Mouse (Mus musculus) midbrain, embryonic 12.5 days (tissue): ENCODE results near the gene Lrfn4. TPM values are rescaled to one million over a fixed set of nuclear protein-coding genes. Genes with fewer than 3 reads are reported as not detected.

Experiments used
- ATAC-seq: fragments of 200-750 bp; cut with Nextera tagmentation; 2 replicates; pipeline ENCODE4 v1.8.0; 2017; ENCODE audit warnings: low read depth, moderate TSS enrichment, moderate library complexity; ENCODE audit not compliant: low FRiP score
- H3K27ac ChIP-seq: fragments of 300-500 bp; sonication (generic); replicated peaks from 2 replicates; pipeline ENCODE4 v1.5.1; 2016; ENCODE audit warnings: mild to moderate bottlenecking
- H3K27me3 ChIP-seq: fragments of 300-500 bp; sonication (generic); 2 replicates; pipeline ENCODE4 v1.6.1; 2016; ENCODE audit warnings: mild to moderate bottlenecking
- H3K36me3 ChIP-seq: fragments of 300-500 bp; sonication (generic); 2 replicates; pipeline ENCODE4 v1.6.1; 2016
- H3K4me1 ChIP-seq: fragments of 300-500 bp; sonication (generic); 2 replicates; pipeline ENCODE4 v1.6.1; 2016
- H3K4me2 ChIP-seq: fragments of 300-500 bp; sonication (generic); replicated peaks from 2 replicates; pipeline ENCODE4 v1.6.1; 2016; ENCODE audit warnings: mild to moderate bottlenecking, moderate library complexity
- H3K4me3 ChIP-seq: fragments of 300-500 bp; sonication (generic); 2 replicates; pipeline ENCODE4 v1.5.1; 2016; ENCODE audit warnings: mild to moderate bottlenecking
- H3K9ac ChIP-seq: fragments of 300-500 bp; sonication (generic); replicated peaks from 2 replicates; pipeline ENCODE4 v1.6.1; 2016; ENCODE audit warnings: mild to moderate bottlenecking, moderate library complexity
- H3K9me3 ChIP-seq: fragments of 300-500 bp; sonication (generic); 2 replicates; pipeline ENCODE4 v1.6.1; 2016; ENCODE audit warnings: mild to moderate bottlenecking
- WGBS: fragments of 180-500 bp; shearing (Covaris S2); methylation state at CpG from one replicate; pipeline ENCODE4 v1.1.7; 2016; 5-methylcytosine and 5-hydroxymethylcytosine counted together
- polyA plus RNA-seq: library from polyadenylated mRNA; unstranded; fragments of >200 nt; fragmentation: Nextera tagmentation; extraction: Ambion mirVana; gene quantifications from 2 replicates; pipeline ENCODE4 v1.2.1, GENCODE M21; 2016

Lrfn4 gene
- polyA plus RNA-seq, 1 experiment from 2014 or later: 13.6 TPM

GRCm38 (mm10) chr19:4622780-4623179 lies 7.3 kb upstream of the Lrfn4 start:
- H3K36me3 ChIP-seq: peaks cover 26% of the 10 kb centered on the region
- WGBS: 74% methylated on average over 5 of the region's 5 CpGs
- H3K27me3 ChIP-seq: peaks cover 3% of the 10 kb centered on the region
- peaks cover 30% of the 10 kb centered on the region for H3K4me1 ChIP-seq
- H3K4me3 ChIP-seq: no peak overlapping the region
- H3K9ac ChIP-seq: no peak overlapping the region
- H3K27ac ChIP-seq: no peak overlapping the region
- no peak for ATAC-seq
- no peak overlapping the region for H3K4me2 ChIP-seq
- no peaks in the 10 kb centered on the region for H3K9me3 ChIP-seq

GRCm38 (mm10) chr19:4620721-4621120 lies 5.3 kb upstream of the Lrfn4 start:
- ATAC-seq: no peak
- H3K4me1 ChIP-seq: peaks cover 25% of the 10 kb centered on the region
- H3K4me3 ChIP-seq: no peak overlapping the region
- H3K27me3 ChIP-seq: peaks cover 14% of the 10 kb centered on the region
- no peak overlapping the region for H3K9ac ChIP-seq
- 90% methylated on average over 7 of the region's 7 CpGs for WGBS
- no peak overlapping the region for H3K4me2 ChIP-seq
- no peaks in the 10 kb centered on the region for H3K9me3 ChIP-seq
- peaks cover 26% of the 10 kb centered on the region for H3K36me3 ChIP-seq
- no peak overlapping the region for H3K27ac ChIP-seq

- no peak overlapping the region for H3K4me3 ChIP-seq
These were observed 4.0 kb upstream of the Lrfn4 start for GRCm38 (mm10) chr19:4619461-4619860.

GRCm38 (mm10) chr19:4618183-4618582 lies 2.7 kb upstream of the Lrfn4 start:
- Histone ChIP-seq H3K36me3 (peaks cover 24% of the 10 kb centered on the region), H3K9me3 (no peaks in the 10 kb centered on the region), H3K4me3 (no peak overlapping the region), H3K4me2 (no peak overlapping the region), H3K4me1 (peaks cover 27% of the 10 kb centered on the region), H3K27me3 (peaks cover 14% of the 10 kb centered on the region), H3K9ac (0 out of 2 replicates have a peak overlapping the region, but pooled peaks have one; percentile 4), H3K27ac (no peak overlapping the region)
- ATAC-seq: no peak
- 36% methylated on average over 18 of the region's 18 CpGs for WGBS

More at GRCm38 (mm10) chr19:4619461-4619860, 4.0 kb upstream of the Lrfn4 start:
- peaks cover 26% of the 10 kb centered on the region for H3K36me3 ChIP-seq
- H3K27me3 ChIP-seq: peaks cover 14% of the 10 kb centered on the region
- no peak for ATAC-seq
- H3K27ac ChIP-seq: no peak overlapping the region
- peaks cover 20% of the 10 kb centered on the region for H3K4me1 ChIP-seq
- H3K4me2 ChIP-seq: no peak overlapping the region
- no peak overlapping the region for H3K9ac ChIP-seq
- WGBS: 87% methylated on average over 10 of the region's 10 CpGs
- no peaks in the 10 kb centered on the region for H3K9me3 ChIP-seq

- no peaks in the 10 kb centered on the region for H3K9me3 ChIP-seq
- peaks cover 24% of the 10 kb centered on the region for H3K36me3 ChIP-seq
- ATAC-seq: no peak
- no peak overlapping the region for H3K4me2 ChIP-seq
- no peak overlapping the region for H3K4me3 ChIP-seq
- no peak overlapping the region for H3K27ac ChIP-seq
- WGBS: 55% methylated on average over 4 of the region's 4 CpGs
- H3K4me1 ChIP-seq: peaks cover 37% of the 10 kb centered on the region
- peaks cover 14% of the 10 kb centered on the region for H3K27me3 ChIP-seq
- H3K9ac ChIP-seq: no peak overlapping the region
These were observed 1.1 kb upstream of the Lrfn4 start for GRCm38 (mm10) chr19:4616546-4616945.

- peak overlapping the region; percentile 94 for H3K4me3 ChIP-seq
- H3K4me1 ChIP-seq: peaks cover 37% of the 10 kb centered on the region
These were observed 939 bp downstream of the Lrfn4 start for GRCm38 (mm10) chr19:4614305-4615150.

GRCm38 (mm10) chr19:4613464-4614304 lies 1.8 kb downstream of the Lrfn4 start:
- 91% methylated on average over 33 of the region's 33 CpGs for WGBS

More at GRCm38 (mm10) chr19:4614305-4615150, 939 bp downstream of the Lrfn4 start:
- no peak for ATAC-seq
- Histone ChIP-seq H3K9ac (peak overlapping the region; percentile 98), H3K36me3 (peaks cover 28% of the 10 kb centered on the region), H3K4me2 (peak overlapping the region; percentile 74), H3K9me3 (no peaks in the 10 kb centered on the region), H3K27ac (peak overlapping the region; percentile 90), H3K27me3 (peaks cover 14% of the 10 kb centered on the region)
- 19% methylated on average over 41 of the region's 49 CpGs for WGBS

GRCm38 (mm10) chr19:4612181-4612961 lies 3.1 kb downstream of the Lrfn4 start:
- Histone ChIP-seq H3K27ac (no peak overlapping the region), H3K4me3 (no peak overlapping the region), H3K4me1 (peaks cover 33% of the 10 kb centered on the region), H3K9ac (no peak overlapping the region; the same call in 1 of the 2 replicates), H3K4me2 (no peak overlapping the region), H3K36me3 (peaks cover 28% of the 10 kb centered on the region), H3K9me3 (no peaks in the 10 kb centered on the region), H3K27me3 (peaks cover 7% of the 10 kb centered on the region)
- 87% methylated on average over 19 of the region's 19 CpGs for WGBS
- ATAC-seq: no peak

More at GRCm38 (mm10) chr19:4613464-4614304, 1.8 kb downstream of the Lrfn4 start:
- H3K27me3 ChIP-seq: peaks cover 14% of the 10 kb centered on the region
- H3K9me3 ChIP-seq: no peaks in the 10 kb centered on the region
- no peak for ATAC-seq
- H3K36me3 ChIP-seq: peaks cover 28% of the 10 kb centered on the region
- peak overlapping the region; percentile 74 for H3K4me2 ChIP-seq
- peak overlapping the region; percentile 98; the same call in 1 of the 2 replicates for H3K9ac ChIP-seq
- peak overlapping the region; percentile 90; the same call in 1 of the 2 replicates for H3K27ac ChIP-seq
- peak overlapping the region; percentile 94 for H3K4me3 ChIP-seq
- peaks cover 37% of the 10 kb centered on the region for H3K4me1 ChIP-seq

GRCm38 (mm10) chr19:4610109-4610508 lies 5.4 kb downstream of the Lrfn4 start:
- Histone ChIP-seq H3K36me3 (peaks cover 28% of the 10 kb centered on the region), H3K27ac (no peak overlapping the region), H3K4me1 (peaks cover 24% of the 10 kb centered on the region), H3K4me3 (no peak overlapping the region), H3K9ac (no peak overlapping the region), H3K4me2 (no peak overlapping the region), H3K9me3 (no peaks in the 10 kb centered on the region), H3K27me3 (no peaks in the 10 kb centered on the region)
- 69% methylated on average over 4 of the region's 4 CpGs for WGBS
- no peak for ATAC-seq

GRCm38 (mm10) chr19:4608511-4608910 lies 7.0 kb downstream of the Lrfn4 start:
- Histone ChIP-seq H3K27ac (no peak overlapping the region), H3K9me3 (no peaks in the 10 kb centered on the region), H3K9ac (no peak overlapping the region), H3K4me3 (no peak overlapping the region), H3K36me3 (peaks cover 24% of the 10 kb centered on the region), H3K27me3 (no peaks in the 10 kb centered on the region), H3K4me2 (no peak overlapping the region), H3K4me1 (peaks cover 13% of the 10 kb centered on the region)
- ATAC-seq: no peak
- 85% methylated on average over 4 of the region's 4 CpGs for WGBS

GRCm38 (mm10) chr19:4607406-4607805 lies 8.1 kb downstream of the Lrfn4 start:
- Histone ChIP-seq H3K4me2 (no peak overlapping the region), H3K4me3 (no peak overlapping the region), H3K9ac (no peak overlapping the region), H3K36me3 (peaks cover 13% of the 10 kb centered on the region), H3K4me1 (peaks cover 2% of the 10 kb centered on the region; the same call in 1 of the 2 replicates), H3K27me3 (no peaks in the 10 kb centered on the region), H3K9me3 (no peaks in the 10 kb centered on the region), H3K27ac (no peak overlapping the region)
- no peak for ATAC-seq
- 90% methylated on average over 12 of the region's 12 CpGs for WGBS
